Comparison of ENCODE assay signal across 8 mouse cellular contexts in the genomic region with DNA sequence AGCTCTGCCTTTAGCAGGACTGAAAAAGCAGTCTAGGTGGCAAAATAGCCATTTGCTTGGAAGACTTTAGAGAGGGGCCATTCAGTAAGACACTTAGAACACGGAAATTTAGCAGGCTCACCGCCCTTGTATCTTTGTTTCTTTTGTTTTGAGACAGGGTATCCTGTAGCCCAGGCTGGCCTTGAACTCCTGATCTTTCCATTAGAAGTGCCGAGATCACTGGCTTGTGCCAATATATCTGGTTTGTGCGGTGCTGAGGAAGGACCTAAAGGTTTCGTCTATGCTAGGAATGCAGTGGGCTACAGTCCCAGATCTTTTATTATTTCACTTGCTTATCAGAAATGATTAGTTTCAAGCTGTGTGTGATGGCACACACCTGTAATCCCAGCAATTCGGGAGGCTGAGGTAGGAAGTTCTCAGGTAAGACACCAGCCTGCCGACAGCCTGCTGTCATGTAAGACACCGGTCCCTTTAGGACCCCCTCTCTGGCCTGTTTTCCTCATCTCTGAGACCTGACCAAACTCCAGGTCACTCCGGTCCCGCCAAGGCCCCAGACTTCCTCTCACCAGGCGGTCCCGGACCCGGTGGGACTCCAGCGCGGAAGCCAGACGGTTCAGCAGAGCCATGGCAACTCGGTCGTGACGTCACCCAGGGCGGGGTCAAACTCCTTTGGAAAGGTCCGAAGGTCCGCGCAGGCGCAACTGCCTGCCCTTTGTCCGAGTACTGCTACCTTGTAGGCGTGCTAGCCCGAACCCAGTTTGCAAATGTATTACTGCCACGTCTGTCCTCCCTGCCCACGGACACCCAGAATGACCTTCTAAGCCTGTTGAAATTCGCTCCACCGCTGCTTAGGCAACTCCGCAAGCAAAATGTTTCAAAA. TPM values are rescaled to one million over a fixed set of nuclear protein-coding genes. Genes with fewer than 3 reads are reported as not detected.
DNase-seq lines count a peak whose midpoint lies in the region; ATAC-seq lines count a peak whose summit lies in the region.

TSS of gene Pex11g (minus strand) at position 675 of the 880 bp plus-strand sequence.

- H3K9ac ChIP-seq in hindbrain, embryonic 12.5 days = peak within 1 kb of the TSS; percentile 68

- H3K4me2 ChIP-seq in hindbrain, embryonic 12.5 days (replicated peaks) = peak within 1 kb of the TSS; percentile 67

- H3K27ac ChIP-seq in hindbrain, embryonic 12.5 days = peak within 1 kb of the TSS; percentile 89

- peaks cover 8% of the 10 kb centered on the region; the same call in 1 of the 2 replicates for H3K4me1 ChIP-seq in hindbrain, embryonic 12.5 days

- no peaks in the 10 kb centered on the region for H3K9me3 ChIP-seq in hindbrain, embryonic 12.5 days (replicated peaks)

- H3K27me3 ChIP-seq in hindbrain, embryonic 12.5 days = no peaks in the 10 kb centered on the region

- H3K4me3 ChIP-seq in hindbrain, embryonic 12.5 days = peak within 1 kb of the TSS; percentile 35

- H3K36me3 ChIP-seq in hindbrain, embryonic 12.5 days = no peaks in the 10 kb centered on the region

- DNase-seq in NIH3T3 (ENCODE audit: low read depth) = peak; percentile 97
- DNase-seq in cerebellum, postnatal 10 days = peak; percentile 100
- DNase-seq in frontal cortex, postnatal 10 days (ENCODE audit: low spot score in 2 of 2) = peak; percentile 85 to 89
- peak; percentile 83 to 91 for DNase-seq in layer of hippocampus, postnatal 14 days (ENCODE audit: low spot score in 2 of 2)
- DNase-seq in lung, postnatal 14 days = peak; percentile 100
- DNase-seq in retina, adult 2 months (ENCODE audit: low read depth, low spot score) = peak; percentile 85
- peak; percentile 89 to 91 for DNase-seq in thymus, postnatal 36 days

- WGBS in hindbrain, embryonic 12.5 days = 9% methylated on average over 32 of the region's 32 CpGs

- ATAC-seq in hindbrain, embryonic 12.5 days (ENCODE audit: low FRiP score) = peak; percentile 91

RNA-seq across cellular contexts. Expression of gene Pex11g, which starts in this region (rescaled TPM):
- polyA plus RNA-seq in hindbrain, embryonic 12.5 days (2016; fragmentation: Nextera tagmentation; extraction: Ambion mirVana) = 3.7 and 4.3 TPM in 2 replicates
- 1 to 10 TPM in 1 of 2 experiments, under 1 TPM in 1; 0.91 to 1.8 TPM for total RNA-seq in layer of hippocampus, postnatal 14 days (2021)

Comparison
In these comparisons a context has a peak if more than half of its experiments do, and no peak if none do; other contexts are left out.
1. Peak in every context shown above with its lines: DNase-seq, ATAC-seq, H3K4me3 ChIP-seq and H3K27ac ChIP-seq.